Mouse (Mus musculus): ENCODE data around the gene Cpm.

- TF ChIP-seq CHD2 (IDR thresholded peaks at IDR 0.05; ENCODE audit: low read depth, low read length) = no peak
- no peak for TF ChIP-seq ZNF384 (IDR thresholded peaks at IDR 0.05; ENCODE audit: low read depth, low read length)
- no peak for TF ChIP-seq MAFK (IDR thresholded peaks at IDR 0.05; ENCODE audit: insufficient read depth, low read depth, low read length)
- TF ChIP-seq ZC3H11A (IDR thresholded peaks at IDR 0.05; ENCODE audit: borderline replicate concordance, low read depth, low read length) = no peak
- no peak for TF ChIP-seq HCFC1 (IDR thresholded peaks at IDR 0.05; ENCODE audit: borderline replicate concordance, insufficient read depth, low read length)
These were observed 67.7 kb downstream of the Cpm start for GRCm38 (mm10) chr10:117696827-117697560.
